Mouse (Mus musculus) hindbrain, embryonic 11.5 days (tissue): Measurements from ENCODE around the gene Cope. TPM values are rescaled to one million over a fixed set of nuclear protein-coding genes. Genes with fewer than 3 reads are reported as not detected.

Experiments
- ATAC-seq: fragments of 200-750 bp; cut with Nextera tagmentation; 2 replicates; pipeline ENCODE4 v1.8.0; 2017; ENCODE audit warnings: mild to moderate bottlenecking, moderate TSS enrichment, moderate library complexity; ENCODE audit not compliant: low FRiP score
- DNase-seq: peaks from one replicate; pipeline ENCODE4 v3.0.0-alpha.2; 2015; ENCODE audit warnings: low spot score
- H3K27ac ChIP-seq: fragments of 300-500 bp; sonication (generic); 2 replicates; pipeline ENCODE4 v1.5.1; 2014; ENCODE audit warnings: mild to moderate bottlenecking, low read depth, low read length
- H3K27me3 ChIP-seq: fragments of 300-500 bp; sonication (generic); 2 replicates; pipeline ENCODE4 v1.6.1; 2014; ENCODE audit warnings: mild to moderate bottlenecking, low read length, moderate library complexity, mixed read lengths; ENCODE audit not compliant: control insufficient read depth, insufficient read depth
- H3K36me3 ChIP-seq: fragments of 300-500 bp; sonication (generic); 2 replicates; pipeline ENCODE4 v1.6.1; 2014; ENCODE audit warnings: mild to moderate bottlenecking, low read length, moderate library complexity, mixed read lengths; ENCODE audit not compliant: control insufficient read depth, insufficient read depth
- H3K4me1 ChIP-seq: fragments of 300-500 bp; sonication (generic); replicated peaks from 2 replicates; pipeline ENCODE4 v1.6.1; 2014; ENCODE audit warnings: low read length, mixed read lengths; ENCODE audit not compliant: control insufficient read depth, insufficient read depth
- H3K4me2 ChIP-seq: fragments of 300-500 bp; sonication (generic); replicated peaks from 2 replicates; pipeline ENCODE4 v1.6.1; 2014; ENCODE audit warnings: mild to moderate bottlenecking, low read depth, low read length
- H3K4me3 ChIP-seq: fragments of 300-500 bp; sonication (generic); 2 replicates; pipeline ENCODE4 v1.5.1; 2014; ENCODE audit warnings: low read depth, low read length
- H3K9ac ChIP-seq: fragments of 300-500 bp; sonication (generic); 2 replicates; pipeline ENCODE4 v1.6.1; 2014; ENCODE audit warnings: low read depth, low read length
- H3K9me3 ChIP-seq: fragments of 300-500 bp; sonication (generic); 2 replicates; pipeline ENCODE4 v1.6.1; 2016; ENCODE audit warnings: low read length; ENCODE audit not compliant: control insufficient read depth
- WGBS: fragments of 180-500 bp; shearing (Covaris S2); extraction: QIAGEN DNeasy Blood & Tissue Kit; methylation state at CpG from one replicate; pipeline ENCODE4 v1.1.7; 2014; 5-methylcytosine and 5-hydroxymethylcytosine counted together
- polyA plus RNA-seq: library from polyadenylated mRNA; unstranded; fragments of >200 nt; fragmentation: Nextera tagmentation; extraction: Ambion mirVana; gene quantifications from 2 replicates; pipeline ENCODE4 v1.2.1, GENCODE M21; 2014

Gene Cope
- polyA plus RNA-seq, 1 experiment from 2014 or later: 278 TPM

GRCm38 (mm10) chr8:70316511-70317504 is 14.5 kb downstream of the Cope start:
- Histone ChIP-seq H3K9me3 (no peaks in the 10 kb centered on the region), H3K4me1 (peaks cover 8% of the 10 kb centered on the region), H3K36me3 (peaks cover 4% of the 10 kb centered on the region; the same call in 1 of the 2 replicates), H3K9ac (peak overlapping the region; percentile 69), H3K27me3 (0 out of 2 replicates have a peak, but pooled peaks cover 2% of the 10 kb centered on the region), H3K4me2 (peak overlapping the region; percentile 73), H3K4me3 (peak overlapping the region; percentile 52), H3K27ac (peak overlapping the region; percentile 83)
- ATAC-seq (peak; percentile 89), DNase-seq (peak; percentile 90)
- WGBS: 8% methylated on average over 15 of the region's 15 CpGs

GRCm38 (mm10) chr8:70317872-70318271 is 15.6 kb downstream of the Cope start:
- no peak for ATAC-seq
- Histone ChIP-seq H3K27ac (peak overlapping the region; percentile 8; the same call in 1 of the 2 replicates), H3K9ac (no peak overlapping the region), H3K36me3 (peaks cover 3% of the 10 kb centered on the region; the same call in 1 of the 2 replicates), H3K27me3 (0 out of 2 replicates have a peak, but pooled peaks cover 2% of the 10 kb centered on the region), H3K4me1 (peaks cover 8% of the 10 kb centered on the region), H3K4me2 (no peak overlapping the region), H3K4me3 (no peak overlapping the region), H3K9me3 (no peaks in the 10 kb centered on the region)
- 86% methylated on average over 5 of the region's 5 CpGs for WGBS
- no peak for DNase-seq

GRCm38 (mm10) chr8:70323716-70324115 is 21.4 kb downstream of the Cope start:
- H3K27me3 ChIP-seq: 0 out of 2 replicates have a peak, but pooled peaks cover 2% of the 10 kb centered on the region
- WGBS: 95% methylated on average over 3 of the region's 3 CpGs
- ATAC-seq (no peak), DNase-seq (no peak)
- H3K4me2 ChIP-seq: no peak overlapping the region
- no peak overlapping the region for H3K27ac ChIP-seq
- peaks cover 1% of the 10 kb centered on the region; the same call in 1 of the 2 replicates for H3K4me1 ChIP-seq
- H3K9me3 ChIP-seq: no peaks in the 10 kb centered on the region
- no peaks in the 10 kb centered on the region for H3K36me3 ChIP-seq
- no peak overlapping the region for H3K9ac ChIP-seq
- no peak overlapping the region for H3K4me3 ChIP-seq

GRCm38 (mm10) chr8:70327512-70327911 is 25.2 kb downstream of the Cope start:
- Histone ChIP-seq H3K9me3 (no peaks in the 10 kb centered on the region), H3K4me3 (no peak overlapping the region), H3K4me2 (no peak overlapping the region), H3K27ac (no peak overlapping the region), H3K4me1 (peaks cover 21% of the 10 kb centered on the region), H3K9ac (no peak overlapping the region), H3K36me3 (peaks cover 2% of the 10 kb centered on the region; the same call in 1 of the 2 replicates), H3K27me3 (peaks cover 5% of the 10 kb centered on the region)
- no peak for DNase-seq
- no peak for ATAC-seq
- WGBS: 97% methylated on average over 6 of the region's 6 CpGs

GRCm38 (mm10) chr8:70329124-70329834 is 27.0 kb downstream of the Cope start, which contains the start of gene Gdf1:
Gene Gdf1, plus strand, starts transcription at chr8:70329817.
- Histone ChIP-seq H3K27me3 (peaks cover 5% of the 10 kb centered on the region), H3K36me3 (peaks cover 4% of the 10 kb centered on the region; the same call in 1 of the 2 replicates), H3K27ac (no peak within 1 kb of the TSS), H3K9ac (no peak within 1 kb of the TSS; the same call in 1 of the 2 replicates), H3K4me2 (peak within 1 kb of the TSS; percentile 32), H3K9me3 (no peaks in the 10 kb centered on the region), H3K4me3 (0 out of 2 replicates have a peak within 1 kb of the TSS, but pooled peaks have one; percentile 8), H3K4me1 (peaks cover 21% of the 10 kb centered on the region)
- ATAC-seq (no peak), DNase-seq (no peak)
- 21% methylated on average over 14 of the region's 14 CpGs for WGBS

- Histone ChIP-seq H3K27ac (no peak overlapping the region), H3K9ac (no peak overlapping the region; the same call in 1 of the 2 replicates), H3K4me2 (peak overlapping the region; percentile 32), H3K4me1 (peaks cover 21% of the 10 kb centered on the region), H3K4me3 (0 out of 2 replicates have a peak overlapping the region, but pooled peaks have one; percentile 8), H3K36me3 (peaks cover 6% of the 10 kb centered on the region), H3K9me3 (no peaks in the 10 kb centered on the region), H3K27me3 (peaks cover 5% of the 10 kb centered on the region)
- DNase-seq: peak; percentile 55
- WGBS: 4% methylated on average over 45 of the region's 45 CpGs
- ATAC-seq: peak; percentile 59
Observed at GRCm38 (mm10) chr8:70329835-70330740, 27.8 kb downstream of the Cope start.

GRCm38 (mm10) chr8:70330741-70331364 is 28.5 kb downstream of the Cope start:
- 0 out of 2 replicates have a peak overlapping the region, but pooled peaks have one; percentile 8 for H3K4me3 ChIP-seq
- no peak overlapping the region for H3K27ac ChIP-seq
- no peak overlapping the region; the same call in 1 of the 2 replicates for H3K9ac ChIP-seq
- H3K27me3 ChIP-seq: peaks cover 5% of the 10 kb centered on the region
- ATAC-seq (peak; percentile 85), DNase-seq (peak; percentile 80)
- 25% methylated on average over 52 of the region's 53 CpGs for WGBS
- peaks cover 21% of the 10 kb centered on the region for H3K4me1 ChIP-seq
- peak overlapping the region; percentile 18 for H3K4me2 ChIP-seq
- no peaks in the 10 kb centered on the region for H3K9me3 ChIP-seq
- H3K36me3 ChIP-seq: peaks cover 10% of the 10 kb centered on the region
